In genomic region chr7:78791359-78792222, GRCm38 (mm10) we compare ENCODE assay signal across 9 mouse cellular contexts. TPM values are rescaled to one million over a fixed set of nuclear protein-coding genes. Genes with fewer than 3 reads are reported as not detected.
DNase-seq lines count a peak whose midpoint lies in the region; ATAC-seq and TF ChIP-seq lines count a peak whose summit lies in the region.
"Had no signal": no experiment of that assay in that cellular context is flagged by ENCODE, and none has a peak within 500 bp of the region (broad histone marks: within the 10 kb centered on the region; RNA-seq: fewer than 3 reads in every experiment).

No protein-coding gene starts in this region.

- no peak for ATAC-seq in heart, embryonic 12.5 days (ENCODE audit: insufficient number of reproducible peaks, low FRiP score)
- peak; percentile 56 for ATAC-seq in embryonic facial prominence, embryonic 11.5 days (replicated peaks; ENCODE audit: insufficient number of reproducible peaks, low FRiP score, low TSS enrichment, low read depth)
- peak; percentile 79 for ATAC-seq in hindbrain, embryonic 11.5 days (ENCODE audit: low FRiP score)
- peak; percentile 60 for ATAC-seq in lung, postnatal 0 days

- no peak for TF ChIP-seq EP300 in lung, postnatal 0 days (IDR thresholded peaks at IDR 0.05)

- no peak overlapping the region for H3K9ac ChIP-seq in heart, embryonic 12.5 days
- no peak overlapping the region for H3K9ac ChIP-seq in embryonic facial prominence, embryonic 11.5 days (replicated peaks; ENCODE audit: low read length)
- no peak overlapping the region for H3K9ac ChIP-seq in hindbrain, embryonic 11.5 days (ENCODE audit: low read depth, low read length)
- no peak overlapping the region for H3K9ac ChIP-seq in lung, postnatal 0 days (replicated peaks; ENCODE audit: low read depth)

- no peak overlapping the region for H3K4me2 ChIP-seq in heart, embryonic 12.5 days
- no peak overlapping the region for H3K4me2 ChIP-seq in embryonic facial prominence, embryonic 11.5 days (ENCODE audit: low read depth, low read length)
- no peak overlapping the region for H3K4me2 ChIP-seq in hindbrain, embryonic 11.5 days (replicated peaks; ENCODE audit: low read depth, low read length)
- no peak overlapping the region for H3K4me2 ChIP-seq in lung, postnatal 0 days (replicated peaks; ENCODE audit: low read depth, low read length)

- WGBS in heart, embryonic 12.5 days: 84% methylated on average over 15 of the region's 15 CpGs
- WGBS in embryonic facial prominence, embryonic 11.5 days: 85% methylated on average over 15 of the region's 15 CpGs
- WGBS in hindbrain, embryonic 11.5 days: 83% methylated on average over 15 of the region's 15 CpGs
- WGBS in lung, postnatal 0 days: 82% methylated on average over 15 of the region's 15 CpGs

- no peaks in the 10 kb centered on the region for H3K9me3 ChIP-seq in heart, embryonic 12.5 days (replicated peaks)
- H3K9me3 ChIP-seq in embryonic facial prominence, embryonic 11.5 days (replicated peaks; ENCODE audit: control insufficient read depth, low read length): no peaks in the 10 kb centered on the region
- H3K9me3 ChIP-seq in hindbrain, embryonic 11.5 days (ENCODE audit: control insufficient read depth, low read length): no peaks in the 10 kb centered on the region
- no peaks in the 10 kb centered on the region for H3K9me3 ChIP-seq in lung, postnatal 0 days (ENCODE audit: low read length)

- H3K4me3 ChIP-seq in heart, embryonic 12.5 days: no peak overlapping the region
- no peak overlapping the region for H3K4me3 ChIP-seq in embryonic facial prominence, embryonic 11.5 days (ENCODE audit: low read depth, low read length)
- H3K4me3 ChIP-seq in hindbrain, embryonic 11.5 days (ENCODE audit: low read depth, low read length): no peak overlapping the region
- no peak overlapping the region for H3K4me3 ChIP-seq in lung, postnatal 0 days (ENCODE audit: low read depth, low read length)

- H3K36me3 ChIP-seq in heart, embryonic 12.5 days: peaks cover 38% of the 10 kb centered on the region
- peaks cover 5% of the 10 kb centered on the region; the same call in 1 of the 2 replicates for H3K36me3 ChIP-seq in embryonic facial prominence, embryonic 11.5 days (replicated peaks; ENCODE audit: control insufficient read depth, insufficient read depth, low read depth, low read length)
- H3K36me3 ChIP-seq in hindbrain, embryonic 11.5 days (ENCODE audit: control insufficient read depth, insufficient read depth, low read length): no peaks in the 10 kb centered on the region
- H3K36me3 ChIP-seq in lung, postnatal 0 days (ENCODE audit: insufficient read depth, low read length): no peaks in the 10 kb centered on the region

- no peaks in the 10 kb centered on the region for H3K27me3 ChIP-seq in heart, embryonic 12.5 days (replicated peaks)
- H3K27me3 ChIP-seq in embryonic facial prominence, embryonic 11.5 days (ENCODE audit: control insufficient read depth, insufficient read depth, low read length): no peaks in the 10 kb centered on the region
- no peaks in the 10 kb centered on the region for H3K27me3 ChIP-seq in hindbrain, embryonic 11.5 days (ENCODE audit: control insufficient read depth, insufficient read depth, low read length)
- no peaks in the 10 kb centered on the region for H3K27me3 ChIP-seq in lung, postnatal 0 days (replicated peaks; ENCODE audit: insufficient read depth, low read length)

- peak; percentile 59 to 64 for DNase-seq in heart, adult 18-20 months
- peak; percentile 64 for DNase-seq in adrenal gland, postnatal 10 days
- peak; percentile 72 for DNase-seq in embryonic facial prominence, embryonic 11.5 days (ENCODE audit: low spot score)
- peak; percentile 79 for DNase-seq in hindbrain, embryonic 11.5 days (ENCODE audit: low spot score)
- DNase-seq in layer of hippocampus, adult 9-10 months (ENCODE audit: low spot score): peak; percentile 39
- DNase-seq in lung, postnatal 0 days (ENCODE audit: low spot score): peak; percentile 83
- DNase-seq in retina, adult 2 months (ENCODE audit: low read depth, low spot score): peak; percentile 39

- peak; percentile 92 for TF ChIP-seq CTCF in lung, postnatal 0 days (IDR thresholded peaks at IDR 0.05)

- H3K27ac ChIP-seq in heart, embryonic 12.5 days (ENCODE audit: poor library complexity, severe bottlenecking): no peak overlapping the region
- H3K27ac ChIP-seq in embryonic facial prominence, embryonic 11.5 days (replicated peaks; ENCODE audit: low read depth, low read length): no peak overlapping the region
- H3K27ac ChIP-seq in hindbrain, embryonic 11.5 days (ENCODE audit: low read depth, low read length): no peak overlapping the region
- H3K27ac ChIP-seq in lung, postnatal 0 days (ENCODE audit: low read length): no peak overlapping the region
- H3K27ac ChIP-seq: macrophage had no signal

- H3K4me1 ChIP-seq in heart, embryonic 12.5 days (replicated peaks): peaks cover 18% of the 10 kb centered on the region
- no peaks in the 10 kb centered on the region for H3K4me1 ChIP-seq in embryonic facial prominence, embryonic 11.5 days (ENCODE audit: control insufficient read depth, insufficient read depth, low read length)
- H3K4me1 ChIP-seq in hindbrain, embryonic 11.5 days (replicated peaks; ENCODE audit: control insufficient read depth, insufficient read depth, low read length): no peaks in the 10 kb centered on the region
- no peaks in the 10 kb centered on the region for H3K4me1 ChIP-seq in lung, postnatal 0 days (ENCODE audit: insufficient read depth, low read depth, low read length)

RNA-seq across cellular contexts. Expression of gene Mrpl46, which starts 8.3 kb away (rescaled TPM):
- total RNA-seq in heart, adult 18-20 months (2021): 10 to 100 TPM; 52.6 to 59.5 TPM
- 62.2 and 62.6 TPM in 2 replicates for polyA plus RNA-seq in heart, embryonic 12.5 days (2016; fragmentation: Nextera tagmentation; extraction: Ambion mirVana)
- 10 to 100 TPM; 44.0 to 46.5 TPM for total RNA-seq in adrenal gland, postnatal 10 days (2021)
- polyA plus RNA-seq in embryonic facial prominence, embryonic 11.5 days (2014; fragmentation: Nextera tagmentation; extraction: Ambion mirVana): 77.3 and 80.7 TPM in 2 replicates
- polyA plus RNA-seq in hindbrain, embryonic 11.5 days (2014; fragmentation: Nextera tagmentation; extraction: Ambion mirVana): 72.4 and 76.6 TPM in 2 replicates
- 41.7 and 43.1 TPM in 2 replicates for polyA plus RNA-seq in lung, postnatal 0 days (2015; fragmentation: Nextera tagmentation; extraction: Ambion mirVana)

RNA-seq across cellular contexts. Expression of gene Mrps11, which starts 8.7 kb away (rescaled TPM):
- total RNA-seq in heart, adult 18-20 months (2021): 10 to 100 TPM; 39.5 to 40.1 TPM
- 49.2 and 53.3 TPM in 2 replicates for polyA plus RNA-seq in heart, embryonic 12.5 days (2016; fragmentation: Nextera tagmentation; extraction: Ambion mirVana)
- total RNA-seq in adrenal gland, postnatal 10 days (2021): 10 to 100 TPM; 77.9 to 82.5 TPM
- polyA plus RNA-seq in embryonic facial prominence, embryonic 11.5 days (2014; fragmentation: Nextera tagmentation; extraction: Ambion mirVana): 82.8 and 85.7 TPM in 2 replicates
- 81.2 TPM in 2 replicates for polyA plus RNA-seq in hindbrain, embryonic 11.5 days (2014; fragmentation: Nextera tagmentation; extraction: Ambion mirVana)
- 39.8 and 46.4 TPM in 2 replicates for polyA plus RNA-seq in lung, postnatal 0 days (2015; fragmentation: Nextera tagmentation; extraction: Ambion mirVana)

RNA-seq across cellular contexts. Expression of gene Ntrk3, which starts 53.8 kb away (rescaled TPM):
- 1 to 10 TPM in 1 of 2 experiments, under 1 TPM in 1; 0.97 to 3.9 TPM for total RNA-seq in heart, adult 18-20 months (2021)
- 0.49 and 0.74 TPM in 2 replicates for polyA plus RNA-seq in heart, embryonic 12.5 days (2016; fragmentation: Nextera tagmentation; extraction: Ambion mirVana)
- total RNA-seq in adrenal gland, postnatal 10 days (2021): 10 to 100 TPM; 26.7 to 52.1 TPM
- 2.2 and 2.6 TPM in 2 replicates for polyA plus RNA-seq in embryonic facial prominence, embryonic 11.5 days (2014; fragmentation: Nextera tagmentation; extraction: Ambion mirVana)
- 7.9 and 8.0 TPM in 2 replicates for polyA plus RNA-seq in hindbrain, embryonic 11.5 days (2014; fragmentation: Nextera tagmentation; extraction: Ambion mirVana)
- 0.83 and 1.3 TPM in 2 replicates for polyA plus RNA-seq in lung, postnatal 0 days (2015; fragmentation: Nextera tagmentation; extraction: Ambion mirVana)
- polyA plus RNA-seq: macrophage had no signal

RNA-seq across cellular contexts. Expression of gene Det1, which starts 55.5 kb away (rescaled TPM):
- 10 to 100 TPM; 13.9 to 16.5 TPM for total RNA-seq in heart, adult 18-20 months (2021)
- polyA plus RNA-seq in heart, embryonic 12.5 days (2016; fragmentation: Nextera tagmentation; extraction: Ambion mirVana): 11.6 and 12.4 TPM in 2 replicates
- 10 to 100 TPM; 12.2 to 14.2 TPM for total RNA-seq in adrenal gland, postnatal 10 days (2021)
- 24.5 and 26.8 TPM in 2 replicates for polyA plus RNA-seq in embryonic facial prominence, embryonic 11.5 days (2014; fragmentation: Nextera tagmentation; extraction: Ambion mirVana)
- polyA plus RNA-seq in hindbrain, embryonic 11.5 days (2014; fragmentation: Nextera tagmentation; extraction: Ambion mirVana): 17.8 and 21.3 TPM in 2 replicates
- 7.8 and 8.5 TPM in 2 replicates for polyA plus RNA-seq in lung, postnatal 0 days (2015; fragmentation: Nextera tagmentation; extraction: Ambion mirVana)
